Mouse (Mus musculus): ENCODE data around the gene Tpx2. TPM values are rescaled to one million over a fixed set of nuclear protein-coding genes. Genes with fewer than 3 reads are reported as not detected.

Tpx2 gene
- 7.6 TPM for polyA plus RNA-seq (2017; shearing (Covaris generic))

DNA sequence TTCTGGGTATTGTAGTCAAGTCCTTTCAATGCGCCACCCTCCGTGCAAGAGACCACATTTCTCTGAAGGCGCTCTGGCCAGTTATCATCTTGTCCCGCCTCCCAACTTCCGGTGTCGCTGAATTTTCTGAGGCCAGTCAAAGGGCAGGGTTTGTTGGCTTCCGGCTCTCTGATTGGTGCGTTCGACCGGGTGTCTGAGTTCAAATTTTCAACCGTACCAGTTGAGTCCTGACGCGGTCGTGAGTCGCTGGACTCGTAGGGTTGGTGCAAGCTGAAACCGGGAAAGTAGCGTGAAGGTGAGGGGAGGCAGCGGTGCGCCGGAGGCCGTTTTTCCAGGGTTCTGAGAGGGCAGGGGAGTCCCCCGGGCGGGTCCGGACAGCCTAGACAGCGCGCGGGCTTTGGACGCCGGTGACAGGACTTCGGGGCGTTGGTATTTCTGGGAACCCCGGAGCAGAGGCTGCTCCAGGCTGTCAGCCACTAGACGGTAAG, at the start of gene Tpx2:
Gene Tpx2 (plus strand): TSS at position 150 of the 488 bp plus-strand sequence.

DNA sequence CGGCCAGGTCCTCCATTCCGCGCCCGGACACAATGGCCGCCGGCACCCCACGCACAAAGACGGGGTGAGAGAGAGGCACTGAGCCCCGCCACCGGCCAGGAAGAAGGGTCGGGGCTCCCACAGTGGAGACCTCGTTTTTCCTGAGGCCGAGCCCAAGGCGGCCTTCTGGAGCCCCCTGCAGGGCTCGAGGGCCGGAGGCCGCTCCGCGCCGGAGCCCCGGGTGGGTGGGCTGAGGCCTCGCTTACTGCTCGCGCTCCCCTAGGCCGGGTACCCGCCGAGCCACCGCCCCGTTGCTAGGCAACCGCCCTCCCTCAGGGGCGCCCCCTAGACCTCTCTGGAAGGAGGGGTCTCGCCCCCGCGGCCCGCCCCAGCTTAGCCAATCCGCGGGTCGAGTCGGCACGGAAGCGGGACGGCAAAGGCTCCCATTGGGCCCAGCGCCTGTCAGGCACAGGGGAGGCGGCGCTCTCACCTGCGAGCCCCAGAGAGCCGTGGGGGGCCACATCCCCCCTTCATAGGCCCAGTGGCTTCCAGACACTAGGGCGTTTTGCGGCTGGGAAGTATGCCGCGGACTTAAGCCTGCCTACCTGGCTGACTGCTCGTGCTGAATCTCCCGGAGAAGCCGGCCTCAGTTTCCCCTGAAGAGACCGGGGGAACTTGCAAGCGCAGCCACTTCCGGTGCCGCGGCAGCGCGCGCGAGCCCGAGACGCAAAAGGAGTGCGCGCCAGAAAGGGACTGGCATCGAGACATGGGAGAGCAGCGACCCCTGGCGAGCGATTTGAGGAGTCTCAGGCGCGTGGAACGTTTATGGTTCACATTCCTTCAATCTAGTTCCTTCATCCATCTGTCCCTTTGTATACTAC, 16.5 kb upstream of the Tpx2 start, which contains the start of gene Bcl2l1:
Gene Bcl2l1 (minus strand): TSS at position 710 of the 860 bp plus-strand sequence.

GRCm38 (mm10) chr2:152911031-152911430, 63.3 kb downstream of the Tpx2 start, which contains the start of gene Mylk2:
Gene Mylk2, plus strand, starts transcription at chr2:152911352.

DNA sequence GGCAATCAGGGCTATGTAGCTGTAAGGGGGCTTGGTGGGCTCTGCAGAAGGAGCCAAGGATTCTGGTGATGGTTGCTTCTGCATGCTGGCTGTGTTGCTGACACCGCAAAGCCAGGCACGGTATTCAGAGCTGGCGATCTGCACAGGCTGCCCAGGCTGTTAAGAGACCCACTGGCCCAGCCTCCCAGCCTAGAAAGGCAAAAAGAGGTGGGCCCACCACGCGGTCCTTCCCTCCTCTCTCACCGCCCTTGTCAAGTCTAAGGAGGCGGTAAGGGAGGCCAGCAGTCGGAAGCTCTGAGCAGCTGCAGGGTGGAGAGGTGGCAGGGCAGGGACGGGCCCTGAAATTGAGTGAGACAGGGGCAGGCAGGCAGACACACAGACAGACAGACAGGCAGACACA, 85.3 kb downstream of the Tpx2 start, which contains the start of gene Foxs1:
Gene Foxs1 (minus strand): TSS at position 161 of the 400 bp plus-strand sequence.

Other genes starting within 250 kb of the Tpx2 start
- gene Defb45, start 248.6 kb upstream of the Tpx2 start, polyA plus RNA-seq (2017; shearing (Covaris generic)), result not detected
- not detected for gene Defb36, start 243.6 kb upstream of the Tpx2 start, polyA plus RNA-seq (2017; shearing (Covaris generic))
- not detected for gene Defb25, start 224.9 kb upstream of the Tpx2 start, polyA plus RNA-seq (2017; shearing (Covaris generic))
- not detected for gene Rem1, start 221.0 kb upstream of the Tpx2 start, polyA plus RNA-seq (2017; shearing (Covaris generic))
- gene H13, start 178.5 kb upstream of the Tpx2 start, polyA plus RNA-seq (2017; shearing (Covaris generic)), result 58.9 TPM
- gene Mcts2, start 160.9 kb upstream of the Tpx2 start, polyA plus RNA-seq (2017; shearing (Covaris generic)), result 3.2 TPM
- 0.60 TPM for gene Id1, start 111.7 kb upstream of the Tpx2 start, polyA plus RNA-seq (2017; shearing (Covaris generic))
- gene Cox4i2, start 93.8 kb upstream of the Tpx2 start, polyA plus RNA-seq (2017; shearing (Covaris generic)), result not detected
- 81.8 TPM for gene Bcl2l1, start 16.2 kb upstream of the Tpx2 start, polyA plus RNA-seq (2017; shearing (Covaris generic))
- not detected for gene Mylk2, start 63.4 kb downstream of the Tpx2 start, polyA plus RNA-seq (2017; shearing (Covaris generic))
- not detected for gene Foxs1, start 85.2 kb downstream of the Tpx2 start, polyA plus RNA-seq (2017; shearing (Covaris generic))
- not detected for gene Dusp15, start 103.7 kb downstream of the Tpx2 start, polyA plus RNA-seq (2017; shearing (Covaris generic))
- 0.88 TPM for gene Ttll9, start 114.5 kb downstream of the Tpx2 start, polyA plus RNA-seq (2017; shearing (Covaris generic))
- 207 TPM for gene Pdrg1, start 167.5 kb downstream of the Tpx2 start, polyA plus RNA-seq (2017; shearing (Covaris generic))
- not detected for gene Xkr7, start 183.9 kb downstream of the Tpx2 start, polyA plus RNA-seq (2017; shearing (Covaris generic))
- gene Ccm2l, start 218.0 kb downstream of the Tpx2 start, polyA plus RNA-seq (2017; shearing (Covaris generic)), result not detected

Measured in activated CD4-positive, CD25-positive, alpha-beta regulatory T cell, adult 9 weeks (primary cell).